Mouse (Mus musculus) MEL (cell line): ENCODE measurements around the gene Btg3. TPM values are rescaled to one million over a fixed set of nuclear protein-coding genes. Genes with fewer than 3 reads are reported as not detected.

Experiments
- DNase-seq: peaks from one replicate; pipeline ENCODE4 v3.0.0; 2011; ENCODE audit warnings: low read depth, low spot score
- H3K27ac ChIP-seq: 2 replicates; pipeline ENCODE4 v1.5.1; 2012; ENCODE audit warnings: low read depth, mild to moderate bottlenecking, control low read depth, low read length, moderate library complexity; ENCODE audit not compliant: control insufficient read depth
- H3K27me3 ChIP-seq, 2 experiments: fragments of 150-350 bp in 1 of 2; sonication (generic) in 1 of 2; 2 replicates each; pipeline ENCODE4 v1.6.1; 2012; ENCODE audit warnings: low read length in 2 of 2, mild to moderate bottlenecking in 2 of 2, improper control_type of control experiment in 1 of 2, moderate library complexity in 1 of 2; ENCODE audit not compliant: insufficient read depth in 2 of 2, control insufficient read depth in 1 of 2
- H3K36me3 ChIP-seq, 2 experiments: 2 replicates each; pipeline ENCODE4 v1.6.1; 2012 to 2014; ENCODE audit warnings: low read length in 2 of 2, improper control_type of control experiment in 1 of 2, inconsistent platforms in 1 of 2, mild to moderate bottlenecking in 1 of 2; ENCODE audit not compliant: insufficient read depth in 2 of 2, control insufficient read depth in 1 of 2
- H3K4me1 ChIP-seq, 2 experiments: fragments of 150-350 bp in 1 of 2; sonication (generic) in 1 of 2; 2 replicates each; pipeline ENCODE4 v1.6.1; 2012; ENCODE audit warnings: low read length in 2 of 2, improper control_type of control experiment in 1 of 2, mild to moderate bottlenecking in 1 of 2; ENCODE audit not compliant: insufficient read depth in 2 of 2, control insufficient read depth in 1 of 2
- H3K4me3 ChIP-seq, 2 experiments: fragments of 150-350 bp in 1 of 2; sonication (generic) in 1 of 2; 2 replicates each; pipeline ENCODE4 v1.5.1; 2012; ENCODE audit warnings: low read depth in 2 of 2, low read length in 2 of 2, mild to moderate bottlenecking in 2 of 2, moderate library complexity in 2 of 2, control low read depth in 1 of 2, improper control_type of control experiment in 1 of 2; ENCODE audit not compliant: control insufficient read depth in 1 of 2, insufficient read depth in 1 of 2
- H3K79me2 ChIP-seq: 2 replicates; pipeline ENCODE4 v1.6.1; 2012; ENCODE audit warnings: mild to moderate bottlenecking, low read length, moderate library complexity; ENCODE audit not compliant: control insufficient read depth, poor library complexity, insufficient read depth
- H3K9ac ChIP-seq: 2 replicates; pipeline ENCODE4 v1.6.1; 2012; ENCODE audit warnings: low read depth, mild to moderate bottlenecking, control low read depth, low read length, moderate library complexity; ENCODE audit not compliant: control insufficient read depth, poor library complexity, severe bottlenecking
- H3K9me3 ChIP-seq: fragments of 150-350 bp; sonication (generic); replicated peaks from 2 replicates; pipeline ENCODE4 v1.6.1; 2012; ENCODE audit warnings: mild to moderate bottlenecking, low read length, improper control_type of control experiment, moderate library complexity; ENCODE audit not compliant: insufficient read depth
- BHLHE40 ChIP-seq: IDR thresholded peaks from 2 replicates; pipeline ENCODE4 v1.6.1; 2012; ENCODE audit warnings: low read depth, mild to moderate bottlenecking, inconsistent platforms, low read length, improper control_type of control experiment, borderline replicate concordance
- CHD1 ChIP-seq: IDR thresholded peaks from 2 replicates; pipeline ENCODE4 v1.6.1; 2012; ENCODE audit warnings: low read depth, mild to moderate bottlenecking, inconsistent platforms, low read length, improper control_type of control experiment
- CHD2 ChIP-seq: IDR thresholded peaks from 2 replicates; pipeline ENCODE4 v1.6.1; 2011; ENCODE audit warnings: low read length, improper control_type of control experiment
- E2F4 ChIP-seq: IDR thresholded peaks from 2 replicates; pipeline ENCODE4 v1.6.1; 2011; ENCODE audit warnings: low read depth, low read length, improper control_type of control experiment, borderline replicate concordance
- ELF1 ChIP-seq: IDR thresholded peaks from 2 replicates; pipeline ENCODE4 v1.6.1; 2014; ENCODE audit warnings: low read depth, mild to moderate bottlenecking, inconsistent platforms, low read length, improper control_type of control experiment, moderate library complexity
- EP300 ChIP-seq, 2 experiments: IDR thresholded peaks; 2 replicates each; pipeline ENCODE4 v1.6.1; 2011; ENCODE audit warnings: improper control_type of control experiment in 2 of 2, low read length in 2 of 2, low read depth in 1 of 2, mild to moderate bottlenecking in 1 of 2
- ETS1 ChIP-seq: IDR thresholded peaks from 2 replicates; pipeline ENCODE4 v1.6.1; 2012; ENCODE audit warnings: low read depth, mild to moderate bottlenecking, inconsistent platforms, low read length, improper control_type of control experiment, moderate library complexity
- GABPA ChIP-seq: IDR thresholded peaks from 2 replicates; pipeline ENCODE4 v1.6.1; 2012; ENCODE audit warnings: low read depth, mild to moderate bottlenecking, inconsistent platforms, low read length, improper control_type of control experiment, moderate library complexity
- GATA1 ChIP-seq: IDR thresholded peaks from 2 replicates; pipeline ENCODE4 v1.6.1; 2011; ENCODE audit warnings: low read depth, low read length, improper control_type of control experiment
- HCFC1 ChIP-seq: IDR thresholded peaks from 2 replicates; pipeline ENCODE4 v1.6.1; 2012; ENCODE audit warnings: low read depth, mild to moderate bottlenecking, inconsistent platforms, low read length, improper control_type of control experiment, moderate library complexity
- KAT2A ChIP-seq: conservative IDR thresholded peaks from 2 replicates; pipeline ENCODE4 v1.6.1; 2012; ENCODE audit warnings: low read depth, low read length, improper control_type of control experiment, inconsistent platforms
- MAX ChIP-seq: IDR thresholded peaks from 2 replicates; pipeline ENCODE4 v1.6.1; 2011; ENCODE audit warnings: low read length, improper control_type of control experiment
- MAZ ChIP-seq: IDR thresholded peaks from 2 replicates; pipeline ENCODE4 v1.6.1; 2012; ENCODE audit warnings: low read depth, mild to moderate bottlenecking, inconsistent platforms, low read length, improper control_type of control experiment
- MEF2A ChIP-seq: IDR thresholded peaks from 2 replicates; pipeline ENCODE4 v1.6.1; 2014; ENCODE audit warnings: low read depth, mild to moderate bottlenecking, inconsistent platforms, low read length, improper control_type of control experiment; ENCODE audit not compliant: poor library complexity, insufficient replicate concordance, severe bottlenecking; ENCODE audit errors: extremely low read depth
- MXI1 ChIP-seq: IDR thresholded peaks from 2 replicates; pipeline ENCODE4 v1.6.1; 2011; ENCODE audit warnings: mild to moderate bottlenecking, low read depth, low read length, improper control_type of control experiment
- MYB ChIP-seq: IDR thresholded peaks from 2 replicates; pipeline ENCODE4 v1.6.1; 2011; ENCODE audit warnings: mild to moderate bottlenecking, low read depth, low read length, improper control_type of control experiment
- MYC ChIP-seq: IDR thresholded peaks from 2 replicates; pipeline ENCODE4 v1.6.1; 2011; ENCODE audit warnings: low read depth, mild to moderate bottlenecking, low read length, improper control_type of control experiment, moderate library complexity
- NELFE ChIP-seq: IDR thresholded peaks from 2 replicates; pipeline ENCODE4 v1.6.1; 2011; ENCODE audit warnings: low read depth, low read length, improper control_type of control experiment
- POLR2AphosphoS2 ChIP-seq: IDR thresholded peaks from 2 replicates; pipeline ENCODE4 v1.6.1; 2011; ENCODE audit warnings: low read length, improper control_type of control experiment
- POLR2AphosphoS5 ChIP-seq: IDR thresholded peaks from 2 replicates; pipeline ENCODE4 v1.6.1; 2012; ENCODE audit warnings: low read depth, borderline replicate concordance, mild to moderate bottlenecking, inconsistent platforms, low read length, moderate library complexity, mixed read lengths
- RAD21 ChIP-seq: IDR thresholded peaks from 2 replicates; pipeline ENCODE4 v1.6.1; 2011; ENCODE audit warnings: mild to moderate bottlenecking, low read depth, low read length, improper control_type of control experiment
- RCOR1 ChIP-seq: IDR thresholded peaks from 2 replicates; pipeline ENCODE4 v1.6.1; 2012; ENCODE audit warnings: low read depth, mild to moderate bottlenecking, inconsistent platforms, low read length, improper control_type of control experiment
- SIN3A ChIP-seq: IDR thresholded peaks from 2 replicates; pipeline ENCODE4 v1.6.1; 2012; ENCODE audit warnings: low read length, improper control_type of control experiment, inconsistent platforms
- SMC3 ChIP-seq: IDR thresholded peaks from 2 replicates; pipeline ENCODE4 v1.6.1; 2011; ENCODE audit warnings: low read depth, low read length, improper control_type of control experiment
- TAL1 ChIP-seq: IDR thresholded peaks from 2 replicates; pipeline ENCODE4 v1.6.1; 2012; ENCODE audit warnings: mild to moderate bottlenecking, inconsistent platforms, low read length, moderate library complexity, mixed read lengths
- TBP ChIP-seq: IDR thresholded peaks from 2 replicates; pipeline ENCODE4 v1.8.0; 2011; ENCODE audit warnings: low read depth, low read length, improper control_type of control experiment
- TCF12 ChIP-seq: IDR thresholded peaks from 2 replicates; pipeline ENCODE4 v1.6.1; 2014; ENCODE audit warnings: low read depth, mild to moderate bottlenecking, inconsistent platforms, low read length, improper control_type of control experiment, moderate library complexity
- UBTF ChIP-seq: IDR thresholded peaks from 2 replicates; pipeline ENCODE4 v1.6.1; 2012; ENCODE audit warnings: low read depth, mild to moderate bottlenecking, inconsistent platforms, low read length, improper control_type of control experiment, moderate library complexity, borderline replicate concordance; ENCODE audit not compliant: insufficient read depth
- USF2 ChIP-seq, 2 experiments: IDR thresholded peaks; 2 replicates each; pipeline ENCODE4 v1.6.1; 2011 to 2012; ENCODE audit warnings: improper control_type of control experiment in 2 of 2, low read length in 2 of 2, borderline replicate concordance in 1 of 2, inconsistent platforms in 1 of 2, low read depth in 1 of 2, mild to moderate bottlenecking in 1 of 2; ENCODE audit not compliant: insufficient read depth in 1 of 2
- ZC3H11A ChIP-seq: IDR thresholded peaks from 2 replicates; pipeline ENCODE4 v1.6.1; 2012; ENCODE audit warnings: low read depth, mild to moderate bottlenecking, inconsistent platforms, low read length, improper control_type of control experiment
- ZNF384 ChIP-seq: IDR thresholded peaks from 2 replicates; pipeline ENCODE4 v1.6.1; 2012; ENCODE audit warnings: low read depth, mild to moderate bottlenecking, inconsistent platforms, low read length, improper control_type of control experiment
- polyA plus RNA-seq, 2 experiments: library from polyadenylated mRNA; stranded (reverse) in 1 of 2; unstranded in 1 of 2; fragments of >175 nt in 1 of 2; fragments of >200 nt in 1 of 2; gene quantifications; 2 replicates each; pipeline versions ENCODE4 v1.2.1 to v1.2.4; 2012; ENCODE audit warnings: low replicate concordance in 2 of 2, low read depth in 1 of 2; ENCODE audit not compliant: insufficient read length in 2 of 2, insufficient read depth in 1 of 2, missing spikeins in 1 of 2
- total RNA-seq: library from RNA; depleted of rRNA; stranded (reverse); fragments of 300-350 nt; gene quantifications from 2 replicates; pipeline ENCODE4 v1.2.3, GENCODE M21; 2012

Gene Btg3
- total and polyA plus RNA-seq, 3 experiments: 8.5 to 17.5 TPM; not detected in 1

DNA sequence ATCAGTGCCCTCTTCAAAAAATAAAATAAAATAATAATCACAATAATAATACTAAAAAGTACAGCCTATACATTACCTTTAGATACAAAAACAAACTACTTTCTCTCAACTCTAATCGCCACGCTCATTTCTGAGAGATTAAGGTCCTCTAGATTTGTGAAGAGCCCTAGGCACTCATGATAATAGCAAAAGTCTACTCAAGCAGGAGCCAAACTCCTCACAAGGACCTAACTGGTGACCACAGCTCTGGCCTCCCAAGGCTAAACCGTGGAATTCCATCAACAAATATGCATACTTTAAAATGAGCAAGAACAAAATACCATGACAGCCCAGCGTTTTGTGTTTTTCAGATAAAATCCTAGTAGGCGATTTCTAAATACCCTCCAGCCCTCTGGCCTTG lies 4.2 kb downstream of the Btg3 start:
- H3K36me3 ChIP-seq: peaks cover 31 to 32% of the 10 kb centered on the region in 2 experiments
- no peaks in the 10 kb centered on the region for H3K9me3 ChIP-seq
- peaks cover 41% of the 10 kb centered on the region for H3K79me2 ChIP-seq
- no peak overlapping the region for H3K4me3 ChIP-seq
- H3K4me1 ChIP-seq: peaks cover 12 to 22% of the 10 kb centered on the region in 2 experiments; a peak in 3 of 4 replicates
- no peaks in the 10 kb centered on the region for H3K27me3 ChIP-seq
- no peak for TF ChIP-seq MAX
- no peak overlapping the region for H3K9ac ChIP-seq
- peak overlapping the region; percentile 79; the same call in 1 of the 2 replicates for H3K27ac ChIP-seq
- DNase-seq: no peak

GRCm38 (mm10) chr16:78371491-78372046 lies 5.4 kb downstream of the Btg3 start:
- DNase-seq: peak; percentile 89
- peak overlapping the region in 1 of 2 experiments; percentile 30; a peak in 2 of 4 replicates for H3K4me3 ChIP-seq
- peak overlapping the region; percentile 39 for H3K9ac ChIP-seq
- peaks cover 12 to 22% of the 10 kb centered on the region in 2 experiments; a peak in 3 of 4 replicates for H3K4me1 ChIP-seq
- no peaks in the 10 kb centered on the region for H3K27me3 ChIP-seq
- peaks cover 42% of the 10 kb centered on the region for H3K79me2 ChIP-seq
- peaks cover 31 to 38% of the 10 kb centered on the region in 2 experiments for H3K36me3 ChIP-seq
- H3K27ac ChIP-seq: peak overlapping the region; percentile 79
- H3K9me3 ChIP-seq: no peaks in the 10 kb centered on the region
- TF ChIP-seq MYB (peak; percentile 74), SMC3 (no peak), TAL1 (0 out of 2 replicates have a peak, but pooled peaks have one; percentile 16), RAD21 (no peak), ZC3H11A (no peak), TCF12 (no peak; the same call in 1 of the 2 replicates), BHLHE40 (peak; percentile 72), MEF2A (no peak), MYC (peak; percentile 90), POLR2AphosphoS2 (no peak), CHD1 (0 out of 2 replicates have a peak, but pooled peaks have one; percentile 2), POLR2AphosphoS5 (no peak), ZNF384 (no peak), GATA1 (peak; percentile 22; the same call in 1 of the 2 replicates), SIN3A (peak; percentile 98), RCOR1 (no peak), UBTF (no peak), E2F4 (no peak), USF2 (IDR thresholded peaks at IDR 0.05; ENCODE audit: borderline replicate concordance in 1 of 2, insufficient read depth in 1 of 2, low read depth in 1 of 2, low read length in 2 of 2) (no peak), ELF1 (peak; percentile 77), TBP (no peak), HCFC1 (no peak), MAX (peak; percentile 90), ETS1 (peak; percentile 47), NELFE (no peak), GABPA (no peak), CHD2 (no peak), MAZ (no peak), MXI1 (peak; percentile 99), KAT2A (no peak), EP300 (IDR thresholded peaks at IDR 0.05; ENCODE audit: low read depth in 1 of 2, low read length in 2 of 2) (peak; percentile 48 to 58; a peak in 3 of 4 replicates)
